Mouse (Mus musculus) CH12.LX (cell line): Measurements from ENCODE around the gene Gng12. TPM values are rescaled to one million over a fixed set of nuclear protein-coding genes. Genes with fewer than 3 reads are reported as not detected.

ENCODE experiments used
- DNase-seq: peaks from one replicate; pipeline ENCODE4 v3.0.0-alpha.2; 2013; ENCODE audit errors: extremely low read depth
- H3K27ac ChIP-seq: 2 replicates; pipeline ENCODE4 v1.5.1; 2012; ENCODE audit warnings: low read depth, mild to moderate bottlenecking, control low read depth, moderate library complexity; ENCODE audit not compliant: insufficient read depth
- H3K27me3 ChIP-seq: replicated peaks from 2 replicates; pipeline ENCODE3; 2012; ENCODE audit warnings: inconsistent platforms
- H3K36me3 ChIP-seq, 2 experiments: replicated peaks in 1 of 2; 2 replicates each; pipeline versions ENCODE3 to v1.6.1; 2012; ENCODE audit warnings: inconsistent platforms in 1 of 2, low read length in 1 of 2, mild to moderate bottlenecking in 1 of 2, mixed read lengths in 1 of 2, moderate library complexity in 1 of 2; ENCODE audit not compliant: control insufficient read depth in 1 of 2, insufficient read depth in 1 of 2
- H3K4me1 ChIP-seq, 2 experiments: 2 replicates each; pipeline ENCODE4 v1.6.1; 2012; ENCODE audit warnings: inconsistent platforms in 1 of 2, moderate library complexity in 1 of 2; ENCODE audit not compliant: insufficient read depth in 2 of 2, control insufficient read depth in 1 of 2
- H3K4me2 ChIP-seq: 2 replicates; pipeline ENCODE4 v1.6.1; 2012; ENCODE audit warnings: low read depth, mild to moderate bottlenecking, control low read depth; ENCODE audit not compliant: poor library complexity, insufficient read depth, severe bottlenecking
- H3K4me3 ChIP-seq, 3 experiments: fragments of 150-350 bp in 1 of 3; sonication (generic) in 1 of 3; replicated peaks in 1 of 3; 2 replicates each; pipeline versions ENCODE3 to v1.5.1; 2011 to 2012; ENCODE audit warnings: low read depth in 2 of 3, low read length in 2 of 3, mild to moderate bottlenecking in 2 of 3, moderate library complexity in 2 of 3, control low read depth in 1 of 3, improper control_type of control experiment in 1 of 3, inconsistent platforms in 1 of 3, mixed read lengths in 1 of 3; ENCODE audit not compliant: poor library complexity in 1 of 3
- H3K79me2 ChIP-seq: replicated peaks from 2 replicates; pipeline ENCODE4 v1.6.1; 2012; ENCODE audit warnings: mild to moderate bottlenecking, moderate library complexity; ENCODE audit not compliant: control insufficient read depth, poor library complexity, insufficient read depth, severe bottlenecking; ENCODE audit errors: extremely low read depth
- H3K9ac ChIP-seq: 2 replicates; pipeline ENCODE4 v1.6.1; 2012; ENCODE audit warnings: low read depth, mild to moderate bottlenecking, control low read depth, moderate library complexity; ENCODE audit not compliant: insufficient read depth
- H3K9me3 ChIP-seq: replicated peaks from 2 replicates; pipeline ENCODE3; 2012; ENCODE audit warnings: low read length, inconsistent platforms, mixed read lengths
- BHLHE40 ChIP-seq: IDR thresholded peaks from 2 replicates; pipeline ENCODE4 v1.6.1; 2011; ENCODE audit warnings: mild to moderate bottlenecking, low read depth, low read length, improper control_type of control experiment
- CHD2 ChIP-seq: IDR thresholded peaks from 2 replicates; pipeline ENCODE4 v1.6.1; 2011; ENCODE audit warnings: low read length, improper control_type of control experiment
- CTCF ChIP-seq, 2 experiments: IDR thresholded peaks in 1 of 2; conservative IDR thresholded peaks in 1 of 2; 2 replicates each; pipeline ENCODE4 v1.5.1; 2011 to 2012; ENCODE audit warnings: low read depth in 2 of 2, low read length in 2 of 2, improper control_type of control experiment in 1 of 2, inconsistent platforms in 1 of 2, mild to moderate bottlenecking in 1 of 2, moderate library complexity in 1 of 2
- GABPA ChIP-seq: IDR thresholded peaks from 2 replicates; pipeline ENCODE4 v1.6.1; 2012; ENCODE audit warnings: low read depth, low read length, improper control_type of control experiment, inconsistent platforms; ENCODE audit not compliant: insufficient replicate concordance
- HCFC1 ChIP-seq: IDR thresholded peaks from 2 replicates; pipeline ENCODE4 v1.6.1; 2012; ENCODE audit warnings: low read depth, mild to moderate bottlenecking, inconsistent platforms, low read length, improper control_type of control experiment
- IRF4 ChIP-seq: IDR thresholded peaks from 2 replicates; pipeline ENCODE4 v1.6.1; 2014; ENCODE audit warnings: low read depth, mild to moderate bottlenecking, inconsistent platforms, low read length, improper control_type of control experiment
- JUN ChIP-seq: IDR thresholded peaks from 2 replicates; pipeline ENCODE4 v1.6.1; 2011; ENCODE audit warnings: low read depth, mild to moderate bottlenecking, low read length, improper control_type of control experiment, moderate library complexity; ENCODE audit not compliant: insufficient read depth
- KAT2A ChIP-seq: IDR thresholded peaks from 2 replicates; pipeline ENCODE4 v1.6.1; 2012; ENCODE audit warnings: low read length, improper control_type of control experiment, inconsistent platforms; ENCODE audit not compliant: insufficient replicate concordance
- MAFK ChIP-seq: IDR thresholded peaks from 2 replicates; pipeline ENCODE4 v1.6.1; 2011; ENCODE audit warnings: low read length, improper control_type of control experiment; ENCODE audit not compliant: insufficient replicate concordance
- MEF2A ChIP-seq: IDR thresholded peaks from 2 replicates; pipeline ENCODE4 v1.6.1; 2014; ENCODE audit warnings: low read depth, mild to moderate bottlenecking, inconsistent platforms, low read length, improper control_type of control experiment, borderline replicate concordance
- MXI1 ChIP-seq: IDR thresholded peaks from 2 replicates; pipeline ENCODE4 v1.6.1; 2011; ENCODE audit warnings: mild to moderate bottlenecking, low read depth, low read length, improper control_type of control experiment
- MYC ChIP-seq: IDR thresholded peaks from 2 replicates; pipeline ENCODE4 v1.6.1; 2011; ENCODE audit warnings: low read depth, mild to moderate bottlenecking, improper control_type of control experiment, low read length
- NELFE ChIP-seq: IDR thresholded peaks from 2 replicates; pipeline ENCODE4 v1.6.1; 2011; ENCODE audit warnings: low read depth, low read length, improper control_type of control experiment
- NRF1 ChIP-seq: IDR thresholded peaks from 2 replicates; pipeline ENCODE4 v1.6.1; 2014; ENCODE audit warnings: low read depth, mild to moderate bottlenecking, inconsistent platforms, low read length, improper control_type of control experiment, moderate library complexity
- POLR2AphosphoS2 ChIP-seq: IDR thresholded peaks from 2 replicates; pipeline ENCODE4 v1.6.1; 2011; ENCODE audit warnings: low read depth, low read length, improper control_type of control experiment
- SIN3A ChIP-seq: IDR thresholded peaks from 2 replicates; pipeline ENCODE4 v1.6.1; 2012; ENCODE audit warnings: low read length, improper control_type of control experiment, inconsistent platforms
- SMC3 ChIP-seq: IDR thresholded peaks from 2 replicates; pipeline ENCODE4 v1.6.1; 2011; ENCODE audit warnings: low read depth, low read length, improper control_type of control experiment
- TCF12 ChIP-seq: IDR thresholded peaks from 2 replicates; pipeline ENCODE4 v1.6.1; 2014; ENCODE audit warnings: low read depth, mild to moderate bottlenecking, inconsistent platforms, low read length, improper control_type of control experiment
- UBTF ChIP-seq: IDR thresholded peaks from 2 replicates; pipeline ENCODE4 v1.6.1; 2012; ENCODE audit warnings: low read depth, mild to moderate bottlenecking, inconsistent platforms, low read length, improper control_type of control experiment, moderate library complexity
- USF1 ChIP-seq: IDR thresholded peaks from 2 replicates; pipeline ENCODE4 v1.6.1; 2014; ENCODE audit warnings: low read depth, mild to moderate bottlenecking, inconsistent platforms, low read length, improper control_type of control experiment
- USF2 ChIP-seq: conservative IDR thresholded peaks from 2 replicates; pipeline ENCODE4 v1.6.1; 2011; ENCODE audit warnings: low read depth, low read length, improper control_type of control experiment
- ZMIZ1 ChIP-seq: IDR thresholded peaks from 2 replicates; pipeline ENCODE4 v1.6.1; 2012; ENCODE audit warnings: low read depth, mild to moderate bottlenecking, inconsistent platforms, low read length, improper control_type of control experiment
- ZNF384 ChIP-seq: IDR thresholded peaks from 2 replicates; pipeline ENCODE4 v1.6.1; 2012; ENCODE audit warnings: low read depth, low read length, improper control_type of control experiment, inconsistent platforms
- dilution Hi-C: fragments of 300-500 bp; cut with MboI; formaldehyde crosslinking; loops from 2 replicates; pipeline ENCODE4 v1.14.3; 2020; ENCODE audit warnings: low sequenced_read_pairs; ENCODE audit not compliant: extremely low pct_unique_long_range_greater_than_20kb, extremely low pct_ligation_motif_present
- in situ Hi-C: fragments of 300-500 bp; cut with MboI; formaldehyde crosslinking; loops from 3 replicates; pipeline ENCODE4 v1.14.3; 2019; ENCODE audit warnings: low sequenced_read_pairs, low pct_ligation_motif_present, low pct_unique_long_range_greater_than_20kb, mixed read lengths
- polyA plus RNA-seq: library from polyadenylated mRNA; unstranded; fragments of >175 nt; gene quantifications from 2 replicates; pipeline ENCODE4 v1.2.1, GENCODE M21; 2012; ENCODE audit warnings: low read depth; ENCODE audit not compliant: insufficient read length
- total RNA-seq, 2 experiments: library from RNA; depleted of rRNA; stranded (reverse); fragments of 300-350 nt in 1 of 2; fragments of >200 nt in 1 of 2; gene quantifications; 2 replicates each; pipeline ENCODE4 v1.2.3; 2012 to 2014

The Gng12 gene
- total and polyA plus RNA-seq, 3 experiments: 3.9 to 20.8 (median 12.2) TPM

DNA sequence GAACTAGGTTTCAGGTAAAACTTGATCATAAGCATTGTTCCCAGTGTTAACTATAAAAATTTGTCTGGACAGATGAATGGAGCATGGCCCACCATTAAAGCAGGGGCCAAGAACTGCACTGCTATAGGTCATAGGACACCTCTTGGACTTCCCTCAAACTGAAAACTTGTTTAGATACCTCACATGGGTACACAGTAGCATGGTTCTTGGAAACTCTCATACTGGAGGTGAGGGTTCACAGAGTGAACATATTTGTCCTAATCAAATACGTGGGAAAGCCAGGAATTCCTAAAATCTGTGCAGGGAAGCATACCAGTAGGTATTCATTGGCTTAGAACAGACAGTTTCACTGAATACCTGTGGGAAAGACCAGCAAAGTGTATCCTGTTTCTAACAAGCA lies 100.1 kb downstream of the Gng12 start:
- dilution Hi-C loops: no loop called here
- no peaks in the 10 kb centered on the region for H3K79me2 ChIP-seq
- no peak overlapping the region for H3K9ac ChIP-seq
- in situ Hi-C loops: no loop called here
- no peak overlapping the region for H3K4me3 ChIP-seq
- no peaks in the 10 kb centered on the region for H3K9me3 ChIP-seq
- no peak for TF ChIP-seq CTCF (conservative IDR thresholded peaks at IDR 0.05 in 1 of 2, IDR thresholded peaks at IDR 0.05 in 1 of 2; ENCODE audit: low read depth in 2 of 2, low read length in 2 of 2)
- TF ChIP-seq POLR2AphosphoS2: no peak
- TF ChIP-seq ZMIZ1: no peak
- TF ChIP-seq BHLHE40: no peak
- TF ChIP-seq MAFK: no peak
- no peak for TF ChIP-seq CHD2
- TF ChIP-seq KAT2A: no peak
- no peak for TF ChIP-seq NELFE
- no peak for DNase-seq
- H3K4me1 ChIP-seq: peaks cover 0 to 8% of the 10 kb centered on the region in 2 experiments; a peak in 1 of 4 replicates
- H3K4me2 ChIP-seq: no peak overlapping the region
- no peak overlapping the region for H3K27ac ChIP-seq
- H3K27me3 ChIP-seq: no peaks in the 10 kb centered on the region
- no peaks in the 10 kb centered on the region for H3K36me3 ChIP-seq

DNA sequence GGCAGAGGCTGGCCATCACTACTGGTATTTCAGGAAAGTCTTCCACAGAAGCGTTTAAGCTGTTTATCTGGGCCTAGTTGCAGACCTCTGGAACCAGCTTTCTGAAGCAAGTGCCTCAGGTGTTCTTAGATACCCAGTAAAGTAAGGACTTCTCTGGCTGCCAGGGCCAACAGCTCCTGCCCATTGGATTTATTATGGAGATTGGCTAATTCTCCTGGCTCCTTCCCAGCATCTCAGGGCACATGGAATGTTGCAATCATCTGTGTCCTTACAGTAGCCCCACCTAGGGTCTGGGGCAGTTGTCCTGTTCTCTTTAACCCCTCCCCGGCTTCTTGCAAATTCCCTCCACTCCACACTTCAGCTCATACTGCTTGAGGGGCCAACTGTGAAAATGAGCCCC lies 102.4 kb downstream of the Gng12 start:
- no peaks in the 10 kb centered on the region for H3K27me3 ChIP-seq
- TF ChIP-seq GABPA (no peak), KAT2A (no peak), MAFK (no peak), USF2 (no peak), MEF2A (no peak), MXI1 (no peak), MYC (no peak), CTCF (conservative IDR thresholded peaks at IDR 0.05 in 1 of 2, IDR thresholded peaks at IDR 0.05 in 1 of 2; ENCODE audit: low read depth in 2 of 2, low read length in 2 of 2) (no peak), POLR2AphosphoS2 (no peak), SMC3 (no peak), HCFC1 (no peak), NELFE (no peak), NRF1 (no peak), UBTF (no peak), TCF12 (no peak), ZNF384 (no peak), SIN3A (no peak), JUN (no peak), USF1 (no peak), IRF4 (no peak)
- H3K36me3 ChIP-seq: no peaks in the 10 kb centered on the region
- dilution Hi-C loops (no loop called here), in situ Hi-C loops (no loop called here)
- H3K9me3 ChIP-seq: no peaks in the 10 kb centered on the region
- H3K4me2 ChIP-seq: no peak overlapping the region
- DNase-seq: no peak
- no peak overlapping the region for H3K4me3 ChIP-seq
- H3K9ac ChIP-seq: no peak overlapping the region
- peaks cover 0 to 8% of the 10 kb centered on the region in 2 experiments; a peak in 1 of 4 replicates for H3K4me1 ChIP-seq
- no peaks in the 10 kb centered on the region for H3K79me2 ChIP-seq
- H3K27ac ChIP-seq: no peak overlapping the region
